Mouse (Mus musculus): ENCODE measurements around the gene Sun3. TPM values are rescaled to one million over a fixed set of nuclear protein-coding genes. Genes with fewer than 3 reads are reported as not detected.
A peak's percentile ranks its signal among the peaks of the same experiment; 100 is the strongest.

The Sun3 gene
- under 1 TPM in 1 of 2 experiments, not detected in 1; 0.30 TPM for total RNA-seq (2021)

- intact Hi-C loops (cut with DNase I), result no loop called here
- DNase-seq, result peak; percentile 8
Observed at GRCm38 (mm10) chr11:9048703-9049060, at the start of gene Sun3. TSS of gene Sun3 (minus strand) at chr11:9048991.

DNA sequence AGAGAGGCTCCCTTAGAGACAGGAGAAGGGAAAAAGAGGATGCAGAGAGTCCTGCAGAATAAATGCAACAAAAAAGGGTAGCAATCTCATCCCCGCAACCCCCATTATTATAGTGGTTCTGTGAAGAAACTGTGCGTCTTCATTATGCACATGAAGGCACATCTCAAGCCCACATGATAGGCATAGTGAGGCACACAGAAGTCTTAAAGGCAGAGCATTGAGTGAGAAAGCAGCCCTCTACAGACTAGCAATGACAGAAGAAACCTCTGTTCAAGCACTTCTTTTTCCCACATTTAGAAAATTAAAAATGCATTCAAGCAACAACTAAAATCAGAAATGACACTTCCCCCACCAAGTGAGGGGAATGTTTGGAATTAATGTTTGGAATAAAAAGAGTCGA lies 27.7 kb upstream of the Sun3 start:
- intact Hi-C loops (cut with DNase I), result no loop called here
- DNase-seq, result no peak

- no peak for DNase-seq
- intact Hi-C loops (cut with DNase I), result no loop called here
Observed at GRCm38 (mm10) chr11:9060484-9060883, 11.7 kb upstream of the Sun3 start.

- intact Hi-C loops (cut with DNase I), result no loop called here
- DNase-seq, result no peak
Observed at GRCm38 (mm10) chr11:9060029-9060428, 11.2 kb upstream of the Sun3 start.

GRCm38 (mm10) chr11:9057711-9058110 lies 8.9 kb upstream of the Sun3 start:
- no peak for DNase-seq
- intact Hi-C loops (cut with DNase I), result no loop called here

DNA sequence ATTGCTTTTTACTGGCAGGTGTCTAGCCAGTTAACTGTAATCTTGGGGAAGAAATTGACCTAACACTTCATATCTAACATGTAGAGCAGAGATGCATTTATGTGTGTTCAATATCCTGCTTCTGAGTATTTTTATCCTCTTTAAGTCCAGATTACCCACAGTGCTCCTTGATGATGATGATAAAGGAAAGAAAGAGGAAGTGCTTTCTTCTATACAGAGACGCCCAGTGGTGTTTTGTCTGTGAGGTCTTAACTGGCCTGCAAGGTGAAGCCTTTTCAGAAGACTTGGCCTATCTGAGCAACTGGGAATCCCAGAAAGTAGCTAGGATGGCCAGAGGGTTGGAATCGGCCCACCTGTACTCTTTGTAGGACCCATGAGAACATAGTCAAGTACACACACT lies 8.1 kb upstream of the Sun3 start:
- intact Hi-C loops (cut with DNase I), result no loop called here

GRCm38 (mm10) chr11:9051895-9052294 lies 3.1 kb upstream of the Sun3 start:
- no peak for DNase-seq
- intact Hi-C loops (cut with DNase I), result no loop called here

More for the DNA sequence above, 8.1 kb upstream of the Sun3 start:
- DNase-seq, result no peak

- DNase-seq, result no peak
- intact Hi-C loops (cut with DNase I), result no loop called here
Observed at GRCm38 (mm10) chr11:9050241-9050640, 1.4 kb upstream of the Sun3 start.

GRCm38 (mm10) chr11:9048011-9048702 lies 634 bp downstream of the Sun3 start, which contains the start of gene Gm11992:
TSS of gene Gm11992 (plus strand) at chr11:9048594.
- intact Hi-C loops (cut with DNase I), result no loop called here

DNA sequence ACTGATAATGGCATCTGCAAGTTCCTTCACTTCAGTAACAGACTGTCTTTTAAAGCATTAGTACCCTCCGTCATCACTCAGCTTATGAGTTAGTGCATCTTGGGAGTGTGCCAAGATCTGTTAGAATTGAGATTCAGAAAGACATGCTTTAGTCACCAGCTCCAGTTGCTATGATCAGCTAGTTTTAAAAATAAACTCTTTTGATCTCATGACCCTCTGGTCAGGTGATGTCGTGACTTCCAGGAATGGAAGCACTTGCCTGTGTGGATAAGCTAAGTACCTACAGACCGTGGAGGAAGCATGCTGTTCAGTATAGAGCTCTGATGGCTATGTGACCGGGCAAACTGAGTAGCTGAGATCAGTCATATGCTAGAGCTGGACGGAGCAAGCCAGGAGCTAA lies 1.7 kb downstream of the Sun3 start:
- no peak for DNase-seq
- intact Hi-C loops (cut with DNase I), result no loop called here

More at GRCm38 (mm10) chr11:9048011-9048702, 634 bp downstream of the Sun3 start, which contains the start of gene Gm11992:
- peak; percentile 88 for DNase-seq

- intact Hi-C loops (cut with DNase I), result no loop called here
- DNase-seq, result no peak
Observed at GRCm38 (mm10) chr11:9046546-9046945, 2.2 kb downstream of the Sun3 start.

DNA sequence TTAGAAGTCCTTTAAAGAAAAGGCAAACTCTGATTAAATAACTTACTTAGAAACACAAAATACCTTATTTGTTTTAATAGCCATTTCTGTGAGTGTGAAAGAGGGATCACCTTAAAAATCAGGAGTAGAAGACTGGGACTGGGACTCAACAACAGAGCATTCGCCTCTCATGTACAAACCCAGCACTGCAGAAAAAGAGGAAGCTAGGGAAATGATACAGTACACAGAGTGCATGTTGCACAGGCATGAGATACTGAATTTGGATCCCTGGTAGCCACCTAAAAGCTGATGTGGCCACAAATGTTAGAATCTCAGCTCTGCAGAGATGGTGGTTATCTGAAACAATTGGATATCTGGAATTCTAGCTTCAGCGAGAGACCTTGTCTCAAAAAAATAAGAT lies 17.3 kb downstream of the Sun3 start:
- no peak for DNase-seq
- intact Hi-C loops (cut with DNase I), result no loop called here

- intact Hi-C loops (cut with DNase I), result no loop called here
- DNase-seq, result no peak
Observed at GRCm38 (mm10) chr11:9025211-9025610, 23.6 kb downstream of the Sun3 start.

GRCm38 (mm10) chr11:9024782-9025181 lies 24.0 kb downstream of the Sun3 start:
- DNase-seq, result no peak
- intact Hi-C loops (cut with DNase I), result no loop called here

DNA sequence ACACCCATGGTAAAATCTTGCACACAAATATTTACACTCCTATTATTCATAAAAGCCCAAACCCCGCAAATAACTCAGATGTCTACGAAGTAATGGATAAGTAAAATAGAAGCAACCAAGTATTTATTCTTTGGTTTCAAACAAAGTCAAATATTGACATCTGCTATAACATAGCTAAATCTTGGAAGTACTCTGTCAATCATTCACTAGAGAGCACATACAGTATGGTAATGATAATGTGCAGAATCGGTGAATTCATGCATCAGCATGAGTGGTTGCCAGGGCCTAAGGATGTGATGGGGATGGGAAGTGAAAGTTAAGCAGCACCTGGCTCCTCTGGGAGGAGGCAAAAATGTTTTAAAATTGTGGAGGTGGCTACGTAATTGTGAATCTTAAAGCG lies 28.6 kb downstream of the Sun3 start:
- intact Hi-C loops (cut with DNase I), result no loop called here
- no peak for DNase-seq

DNA sequence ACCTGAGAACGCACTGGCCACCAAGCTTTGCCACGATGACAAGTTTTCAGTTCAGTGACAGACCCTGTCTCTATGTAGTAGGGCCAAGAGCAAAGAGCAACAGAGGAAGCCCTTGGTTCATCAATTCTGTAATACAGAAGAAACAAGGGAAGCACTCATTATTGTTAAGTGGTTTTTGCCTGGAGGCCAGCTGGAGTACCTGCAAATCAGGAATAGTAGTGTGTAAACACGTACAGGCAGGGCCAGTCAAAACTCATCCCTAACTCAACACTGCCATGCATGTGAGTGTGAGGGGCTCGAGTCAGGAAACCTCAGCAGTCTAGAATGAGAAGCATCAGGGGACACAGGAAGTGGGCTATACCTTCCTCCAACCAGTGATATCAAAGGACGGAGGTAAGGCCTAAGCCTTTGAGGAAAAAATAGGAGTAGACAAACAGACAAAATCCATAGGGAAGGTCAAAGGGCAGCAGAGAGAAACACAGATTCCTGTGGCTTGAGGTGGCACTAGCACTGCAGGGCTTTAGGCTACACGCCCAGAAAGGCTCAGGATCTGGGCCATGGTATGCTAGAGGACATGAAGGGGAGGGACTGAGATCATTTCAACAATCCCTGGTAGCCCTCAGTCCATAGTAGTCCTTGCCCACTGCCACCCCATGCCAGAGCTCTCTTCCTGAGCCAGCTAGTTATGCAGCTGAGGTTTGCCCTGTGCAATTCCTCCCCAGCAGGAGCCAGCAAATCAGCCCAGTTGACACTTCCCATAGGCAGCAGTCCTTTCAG lies 30.1 kb downstream of the Sun3 start:
- intact Hi-C loops (cut with DNase I), result no loop called here
- DNase-seq, result no peak

- no peak for DNase-seq
- intact Hi-C loops (cut with DNase I), result no loop called here
Observed at GRCm38 (mm10) chr11:9014740-9015139, 34.1 kb downstream of the Sun3 start.

DNA sequence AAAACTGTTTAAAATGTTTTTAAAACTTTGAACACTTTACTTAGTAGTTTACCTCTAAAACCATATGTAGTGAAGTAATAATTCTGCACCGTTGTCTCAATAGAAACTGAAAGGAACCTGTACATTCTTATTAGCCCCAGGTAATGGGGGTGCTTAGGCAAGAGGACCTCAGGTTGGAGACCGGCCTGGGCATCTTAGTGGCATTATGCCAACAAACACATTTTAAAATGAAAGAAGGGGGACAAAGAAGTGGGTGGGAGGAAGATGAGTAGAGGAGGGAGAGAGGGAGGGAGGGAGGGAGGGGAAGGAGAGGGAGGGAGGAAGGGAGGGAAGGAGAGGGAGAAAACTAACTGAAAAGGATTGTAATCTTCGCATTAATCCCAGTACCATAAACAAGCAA lies 37.4 kb downstream of the Sun3 start:
- DNase-seq, result peak; percentile 5
- intact Hi-C loops (cut with DNase I), result no loop called here

DNA sequence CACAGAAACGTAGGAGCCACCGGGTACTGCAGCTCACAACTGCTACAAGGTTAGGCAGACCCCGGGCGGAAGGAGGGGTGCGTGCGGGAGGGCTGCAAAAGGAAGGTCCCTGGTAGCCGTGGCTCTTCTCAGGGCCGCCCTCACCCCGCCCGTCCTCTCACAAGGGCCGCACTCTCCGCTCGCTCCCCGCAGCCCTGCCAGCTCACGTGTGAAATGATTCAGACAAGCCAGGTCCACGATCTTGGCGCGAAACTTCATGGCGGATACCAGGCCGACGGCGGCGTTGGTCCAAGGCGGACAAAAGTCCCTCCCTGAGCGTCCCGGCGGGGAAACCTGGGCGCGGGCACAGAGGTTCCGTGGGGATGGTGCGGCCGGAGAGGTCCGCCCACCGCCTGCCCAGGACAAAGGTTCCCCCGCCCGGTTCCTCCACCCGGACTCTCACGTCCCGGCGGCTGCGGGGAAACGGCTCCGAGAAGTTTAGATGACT lies 37.9 kb downstream of the Sun3 start, which contains the start of gene Hus1:
Gene Hus1 (minus strand): TSS at position 339 of the 487 bp plus-strand sequence.
- intact Hi-C loops (cut with DNase I), result no loop called here
- DNase-seq, result peak; percentile 85

DNA sequence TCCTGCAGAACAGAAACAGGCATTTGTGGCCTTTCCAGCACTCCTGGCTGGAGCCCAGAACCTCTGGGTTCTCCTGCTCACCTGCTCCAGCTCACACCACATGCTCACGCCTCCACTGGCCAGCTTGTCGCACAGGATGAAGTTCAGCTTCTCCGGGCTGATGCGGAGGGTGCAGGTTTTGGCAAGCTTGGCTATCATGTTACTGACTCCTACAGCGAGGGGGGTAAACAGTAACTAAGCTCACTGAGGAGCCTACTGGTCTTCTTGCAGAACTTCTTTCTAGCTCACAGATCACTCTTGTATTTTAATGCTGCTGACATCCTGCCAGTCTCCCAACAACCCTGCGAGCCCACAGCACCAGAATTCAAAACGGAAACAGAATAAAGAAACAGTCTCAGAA lies 38.4 kb downstream of the Sun3 start:
- DNase-seq, result peak; percentile 27
- intact Hi-C loops (cut with DNase I), result no loop called here

DNA sequence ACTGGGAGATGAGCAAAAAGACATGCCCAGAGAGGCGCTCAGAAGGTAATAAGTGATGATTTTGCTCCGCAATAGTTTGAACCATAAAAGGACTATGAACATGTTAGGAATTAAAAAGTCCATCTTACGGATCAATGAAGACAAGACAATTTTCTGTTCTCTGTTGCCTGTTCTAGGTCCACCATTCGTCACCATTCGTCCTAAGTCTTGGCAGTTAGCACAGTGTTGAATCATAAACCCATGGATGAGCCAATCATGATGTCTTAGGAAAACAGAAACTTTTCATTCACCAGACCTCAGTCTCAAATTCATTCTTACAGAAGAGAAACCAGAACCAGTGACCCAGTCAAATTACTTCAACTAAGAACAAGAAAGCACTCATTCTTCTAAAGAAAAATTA lies 40.0 kb downstream of the Sun3 start:
- intact Hi-C loops (cut with DNase I), result no loop called here
- no peak for DNase-seq

DNA sequence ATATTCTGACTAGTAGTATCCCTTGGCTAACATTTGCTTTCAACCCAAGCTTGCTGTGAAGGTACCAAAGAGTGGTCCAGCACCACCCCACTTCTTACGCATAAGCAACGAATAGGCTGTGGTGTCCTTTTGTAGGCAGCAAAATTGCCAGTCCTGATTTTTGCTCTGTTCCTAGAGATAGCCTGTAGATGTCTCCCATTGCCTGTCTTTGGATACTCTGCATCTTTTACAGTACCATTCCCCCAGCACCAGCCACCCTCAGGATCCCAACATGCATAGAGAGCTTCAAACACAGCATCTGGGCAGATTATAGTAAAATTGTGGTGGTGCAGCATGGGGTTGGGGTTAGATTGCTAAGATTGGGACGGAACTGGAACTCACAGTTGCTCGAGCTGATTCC lies 60.7 kb downstream of the Sun3 start:
- DNase-seq, result no peak
- intact Hi-C loops (cut with DNase I), result no loop called here
